ENCODE assay signal across 11 mouse cellular contexts in genomic region chr3:132851841-132852728, GRCm38 (mm10).
A peak's percentile ranks its signal among the peaks of the same experiment; 100 is the strongest.
DNase-seq lines count a peak whose midpoint lies in the region; ATAC-seq and TF ChIP-seq lines count a peak whose summit lies in the region.
"Had no signal": no experiment of that assay in that cellular context is flagged by ENCODE, and none has a peak within 500 bp of the region (broad histone marks: within the 10 kb centered on the region; RNA-seq: fewer than 3 reads in every experiment).

No protein-coding gene starts in this region.

- DNase-seq in embryonic facial prominence, embryonic 10.5 days (ENCODE audit: low spot score) = no peak
- no peak for DNase-seq in forebrain, postnatal 0 days
- DNase-seq in lung, postnatal 25 days (ENCODE audit: low spot score) = peak; percentile 44
- no peak for DNase-seq in spleen, postnatal 36 days (ENCODE audit: low spot score in 2 of 2)
- DNase-seq in kidney, adult 9 months = no peak
- DNase-seq: cerebellum, adult 9-11 months; thymus, postnatal 4 days had no signal

- peak overlapping the region; percentile 5; the same call in 1 of the 2 replicates for H3K4me2 ChIP-seq in heart, embryonic 16.5 days (ENCODE audit: low read depth, low read length)
- H3K4me2 ChIP-seq in heart, embryonic 11.5 days = no peak overlapping the region
- H3K4me2 ChIP-seq in forebrain, postnatal 0 days (ENCODE audit: low read depth) = no peak overlapping the region
- H3K4me2 ChIP-seq: liver, embryonic 12.5 days had no signal

- no peak for ATAC-seq in heart, embryonic 16.5 days (replicated peaks; ENCODE audit: extremely low read depth, insufficient read depth, low FRiP score)
- no peak for ATAC-seq in heart, embryonic 11.5 days (replicated peaks; ENCODE audit: insufficient number of reproducible peaks, low FRiP score, low TSS enrichment)
- ATAC-seq in forebrain, postnatal 0 days = peak; percentile 64
- ATAC-seq: activated CD4-positive, CD25-positive, alpha-beta regulatory T cell, adult 4 months had no signal

- no peaks in the 10 kb centered on the region for H3K36me3 ChIP-seq in heart, embryonic 16.5 days (ENCODE audit: control insufficient read depth, insufficient read depth)
- no peaks in the 10 kb centered on the region for H3K36me3 ChIP-seq in heart, embryonic 11.5 days (ENCODE audit: control insufficient read depth, insufficient read depth, low read length)
- no peaks in the 10 kb centered on the region for H3K36me3 ChIP-seq in embryonic facial prominence, embryonic 10.5 days (replicated peaks)
- H3K36me3 ChIP-seq in forebrain, postnatal 0 days (ENCODE audit: insufficient read depth) = no peaks in the 10 kb centered on the region
- H3K36me3 ChIP-seq: liver, embryonic 12.5 days had no signal

- 60% methylated on average over 28 of the region's 28 CpGs for WGBS in heart, embryonic 16.5 days
- WGBS in heart, embryonic 11.5 days (ENCODE audit: insufficient replicate concordance) = 57% methylated on average over 28 of the region's 28 CpGs
- WGBS in embryonic facial prominence, embryonic 10.5 days = 73% methylated on average over 28 of the region's 28 CpGs
- WGBS in forebrain, postnatal 0 days = 61% methylated on average over 28 of the region's 28 CpGs

- H3K9me3 ChIP-seq in heart, embryonic 16.5 days (replicated peaks; ENCODE audit: control insufficient read depth, low read length) = no peaks in the 10 kb centered on the region
- no peaks in the 10 kb centered on the region for H3K9me3 ChIP-seq in heart, embryonic 11.5 days (replicated peaks; ENCODE audit: control insufficient read depth, low read length)
- no peaks in the 10 kb centered on the region for H3K9me3 ChIP-seq in embryonic facial prominence, embryonic 10.5 days
- H3K9me3 ChIP-seq in forebrain, postnatal 0 days (ENCODE audit: low read length) = no peaks in the 10 kb centered on the region
- H3K9me3 ChIP-seq: liver, embryonic 12.5 days had no signal

- H3K9ac ChIP-seq in heart, embryonic 16.5 days (ENCODE audit: low read length) = no peak overlapping the region
- no peak overlapping the region for H3K9ac ChIP-seq in heart, embryonic 11.5 days (ENCODE audit: low read depth, low read length)
- H3K9ac ChIP-seq in forebrain, postnatal 0 days = no peak overlapping the region
- H3K9ac ChIP-seq: liver, embryonic 12.5 days had no signal

- H3K27ac ChIP-seq in heart, embryonic 16.5 days (ENCODE audit: low read length) = no peak overlapping the region
- H3K27ac ChIP-seq in heart, embryonic 11.5 days (ENCODE audit: low read depth, low read length) = no peak overlapping the region
- peak overlapping the region; percentile 40; the same call in 1 of the 2 replicates for H3K27ac ChIP-seq in embryonic facial prominence, embryonic 10.5 days (replicated peaks)
- H3K27ac ChIP-seq in forebrain, postnatal 0 days (ENCODE audit: low read depth, low read length) = no peak overlapping the region
- H3K27ac ChIP-seq: liver, embryonic 12.5 days had no signal

- peaks cover 3% of the 10 kb centered on the region; the same call in 1 of the 2 replicates for H3K4me1 ChIP-seq in heart, embryonic 16.5 days (ENCODE audit: control insufficient read depth, insufficient read depth, low read length)
- peaks cover 4% of the 10 kb centered on the region for H3K4me1 ChIP-seq in heart, embryonic 11.5 days (ENCODE audit: control insufficient read depth, insufficient read depth, low read length)
- peaks cover 33% of the 10 kb centered on the region for H3K4me1 ChIP-seq in embryonic facial prominence, embryonic 10.5 days
- H3K4me1 ChIP-seq in forebrain, postnatal 0 days (ENCODE audit: insufficient read depth) = no peaks in the 10 kb centered on the region
- H3K4me1 ChIP-seq: liver, embryonic 12.5 days had no signal

- H3K4me3 ChIP-seq in heart, embryonic 16.5 days (ENCODE audit: low read length) = no peak overlapping the region
- H3K4me3 ChIP-seq in heart, embryonic 11.5 days (ENCODE audit: low read depth, low read length) = no peak overlapping the region
- H3K4me3 ChIP-seq in embryonic facial prominence, embryonic 10.5 days = no peak overlapping the region
- H3K4me3 ChIP-seq in forebrain, postnatal 0 days (ENCODE audit: low read depth, low read length) = no peak overlapping the region
- H3K4me3 ChIP-seq: liver, embryonic 12.5 days had no signal

- no peaks in the 10 kb centered on the region for H3K27me3 ChIP-seq in heart, embryonic 16.5 days (ENCODE audit: control insufficient read depth, insufficient read depth, low read length)
- no peaks in the 10 kb centered on the region for H3K27me3 ChIP-seq in heart, embryonic 11.5 days (ENCODE audit: control insufficient read depth, insufficient read depth, low read length)
- H3K27me3 ChIP-seq in embryonic facial prominence, embryonic 10.5 days (replicated peaks; ENCODE audit: low read depth, poor library complexity, severe bottlenecking) = no peaks in the 10 kb centered on the region
- H3K27me3 ChIP-seq in forebrain, postnatal 0 days (ENCODE audit: insufficient read depth, low read length) = no peaks in the 10 kb centered on the region

- no peak for TF ChIP-seq CTCF in forebrain, postnatal 0 days (IDR thresholded peaks at IDR 0.05; ENCODE audit: low read depth)
